Mouse (Mus musculus) liver, embryonic 11.5 days (tissue): Measurements from ENCODE around the gene Psg22. TPM values are rescaled to one million over a fixed set of nuclear protein-coding genes. Genes with fewer than 3 reads are reported as not detected.
"Not testable (repeated sequence)": the region's sequence is repeated elsewhere in the genome, so short reads cannot be mapped to it uniquely, and the experiment has no call there.

Experiments used
- ATAC-seq: fragments of 200-750 bp; cut with Nextera tagmentation; replicated peaks from 2 replicates; pipeline ENCODE4 v1.8.0; 2017; ENCODE audit warnings: moderate number of reproducible peaks, mild to moderate bottlenecking, moderate TSS enrichment, moderate library complexity; ENCODE audit not compliant: low FRiP score
- DNase-seq: peaks from one replicate; pipeline ENCODE4 v3.0.0-alpha.2; 2017; ENCODE audit warnings: low spot score
- H3K27ac ChIP-seq: fragments of 300-500 bp; sonication (generic); 2 replicates; pipeline ENCODE4 v1.5.1; 2014; ENCODE audit warnings: mild to moderate bottlenecking, low read depth, low read length, control low read depth
- H3K27me3 ChIP-seq: fragments of 300-500 bp; sonication (generic); replicated peaks from 2 replicates; pipeline ENCODE4 v1.6.1; 2014; ENCODE audit warnings: low read length, mixed read lengths; ENCODE audit not compliant: control insufficient read depth, insufficient read depth
- H3K36me3 ChIP-seq: fragments of 300-500 bp; sonication (generic); 2 replicates; pipeline ENCODE4 v1.6.1; 2014; ENCODE audit warnings: mild to moderate bottlenecking, low read length, moderate library complexity, mixed read lengths; ENCODE audit not compliant: control insufficient read depth, insufficient read depth
- H3K4me1 ChIP-seq: fragments of 300-500 bp; sonication (generic); replicated peaks from 2 replicates; pipeline ENCODE4 v1.6.1; 2014; ENCODE audit warnings: low read length, mixed read lengths; ENCODE audit not compliant: control insufficient read depth, insufficient read depth
- H3K4me2 ChIP-seq: fragments of 300-500 bp; sonication (generic); 2 replicates; pipeline ENCODE4 v1.6.1; 2014; ENCODE audit warnings: mild to moderate bottlenecking, control low read depth, moderate library complexity
- H3K4me3 ChIP-seq: fragments of 300-500 bp; sonication (generic); 2 replicates; pipeline ENCODE4 v1.5.1; 2014; ENCODE audit warnings: low read depth, low read length, control low read depth
- H3K9ac ChIP-seq: fragments of 300-500 bp; sonication (generic); 2 replicates; pipeline ENCODE4 v1.6.1; 2014; ENCODE audit warnings: low read depth, low read length, control low read depth
- H3K9me3 ChIP-seq: fragments of 300-500 bp; sonication (generic); 2 replicates; pipeline ENCODE4 v1.6.1; 2016; ENCODE audit warnings: low read length, inconsistent platforms, mixed read lengths; ENCODE audit not compliant: control insufficient read depth
- WGBS: fragments of 180-500 bp; shearing (Covaris S2); extraction: QIAGEN DNeasy Blood & Tissue Kit; methylation state at CpG from one replicate; pipeline ENCODE4 v1.1.7; 2014; 5-methylcytosine and 5-hydroxymethylcytosine counted together
- polyA plus RNA-seq: library from polyadenylated mRNA; unstranded; fragments of >200 nt; fragmentation: Nextera tagmentation; extraction: Ambion mirVana; gene quantifications from 2 replicates; pipeline ENCODE4 v1.2.1, GENCODE M21; 2014

Gene Psg22
- not detected in 2 replicates for polyA plus RNA-seq

DNA sequence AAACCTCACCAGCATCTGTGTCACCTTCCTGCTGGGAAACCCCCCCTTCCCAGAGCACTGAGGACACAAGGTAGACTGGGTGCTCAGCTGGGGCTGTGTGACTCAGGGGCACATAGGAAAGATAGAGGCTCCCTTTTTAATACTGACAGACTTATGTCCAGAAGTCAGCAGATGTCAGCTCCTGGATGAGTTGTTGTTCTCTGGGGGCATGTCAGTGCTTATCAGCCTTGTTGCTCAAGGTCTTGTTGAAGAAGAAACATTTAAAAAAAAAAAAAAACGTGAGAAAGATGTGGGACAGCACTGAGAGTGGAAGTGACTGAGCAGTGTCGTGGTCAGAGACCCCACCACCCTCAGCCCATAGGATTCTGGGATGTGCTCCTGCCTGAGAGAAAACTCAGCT is at the start of gene Psg22:
TSS of gene Psg22 (plus strand) at position 301 of the 400 bp plus-strand sequence.
- ATAC-seq (no peak), DNase-seq (no peak)
- no peak within 1 kb of the TSS for H3K9ac ChIP-seq
- H3K9me3 ChIP-seq = no peaks in the 10 kb centered on the region
- no peak within 1 kb of the TSS for H3K4me2 ChIP-seq
- no peaks in the 10 kb centered on the region for H3K4me1 ChIP-seq
- no peaks in the 10 kb centered on the region for H3K27me3 ChIP-seq
- 23% methylated on average over 2 of the region's 2 CpGs for WGBS
- H3K27ac ChIP-seq = no peak within 1 kb of the TSS
- H3K4me3 ChIP-seq = no peak within 1 kb of the TSS
- no peaks in the 10 kb centered on the region for H3K36me3 ChIP-seq

GRCm38 (mm10) chr7:18679772-18680171 is 38.1 kb upstream of the Psg22 start:
- 41% methylated on average over 2 of the region's 2 CpGs for WGBS
- no peak overlapping the region for H3K9ac ChIP-seq

GRCm38 (mm10) chr7:18685586-18685985 is 32.3 kb upstream of the Psg22 start:
- ATAC-seq = no peak
- H3K27me3 ChIP-seq = no peaks in the 10 kb centered on the region
- no peaks in the 10 kb centered on the region for H3K4me1 ChIP-seq
- no peak for DNase-seq
- no peaks in the 10 kb centered on the region for H3K36me3 ChIP-seq
- H3K9ac ChIP-seq = no peak overlapping the region
- no peak overlapping the region for H3K4me2 ChIP-seq
- H3K4me3 ChIP-seq = no peak overlapping the region
- H3K27ac ChIP-seq = no peak overlapping the region
- H3K9me3 ChIP-seq = no peaks in the 10 kb centered on the region

More at GRCm38 (mm10) chr7:18679772-18680171, 38.1 kb upstream of the Psg22 start:
- no peak overlapping the region for H3K27ac ChIP-seq
- H3K4me1 ChIP-seq = no peaks in the 10 kb centered on the region
- no peak overlapping the region for H3K4me2 ChIP-seq
- no peaks in the 10 kb centered on the region for H3K36me3 ChIP-seq
- no peak overlapping the region for H3K4me3 ChIP-seq
- no peaks in the 10 kb centered on the region for H3K27me3 ChIP-seq
- H3K9me3 ChIP-seq = no peaks in the 10 kb centered on the region
- ATAC-seq = no peak
- peak; percentile 33 for DNase-seq

DNA sequence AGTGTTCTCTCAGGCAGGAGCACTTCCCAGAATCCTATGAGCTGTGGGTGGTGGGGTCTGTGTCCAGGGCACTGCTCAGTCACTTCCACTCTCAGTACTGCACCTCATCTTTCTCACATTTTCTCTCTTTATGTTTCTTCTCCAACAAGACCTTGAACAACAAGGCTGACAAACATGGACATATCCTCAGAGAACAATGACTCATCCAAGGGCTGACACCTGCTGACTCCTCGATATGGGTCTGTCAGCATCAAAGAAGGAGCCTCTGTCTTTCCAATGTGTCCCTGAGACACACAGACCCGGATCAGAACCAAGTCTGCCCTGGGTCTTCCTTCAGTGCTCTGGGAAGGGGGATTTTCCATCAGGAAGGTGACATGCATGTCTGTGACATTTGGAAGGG is 31.8 kb upstream of the Psg22 start, which contains the start of gene Psg20:
TSS of gene Psg20 (minus strand) at position 101 of the 400 bp plus-strand sequence.
- Histone ChIP-seq H3K36me3 (no peaks in the 10 kb centered on the region), H3K4me3 (no peak within 1 kb of the TSS), H3K4me1 (no peaks in the 10 kb centered on the region), H3K9me3 (no peaks in the 10 kb centered on the region), H3K27ac (no peak within 1 kb of the TSS), H3K27me3 (no peaks in the 10 kb centered on the region), H3K9ac (no peak within 1 kb of the TSS), H3K4me2 (no peak within 1 kb of the TSS)
- no peak for DNase-seq
- ATAC-seq = no peak
- 52% methylated on average over 2 of the region's 2 CpGs for WGBS

DNA sequence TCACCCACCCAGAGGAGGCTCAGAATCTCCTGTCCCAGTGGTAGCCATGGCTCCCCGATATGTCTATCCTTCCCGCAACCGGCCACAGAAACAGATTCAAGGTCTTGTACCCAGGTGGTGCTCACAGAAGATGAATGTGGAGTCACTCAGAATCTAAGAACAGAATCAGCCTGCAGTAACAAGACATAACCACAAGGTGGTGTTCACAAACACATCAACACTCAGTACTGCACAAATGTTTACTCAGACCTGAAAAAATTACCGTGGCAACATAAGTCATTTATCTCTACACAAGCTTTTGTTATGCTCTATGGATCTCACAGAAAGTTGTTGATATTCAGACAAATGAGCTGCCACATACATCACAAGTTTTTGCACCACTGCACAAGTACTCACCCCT is 7.6 kb upstream of the Psg22 start:
- H3K27ac ChIP-seq, H3K27me3 ChIP-seq, H3K4me1 ChIP-seq, DNase-seq, H3K4me3 ChIP-seq, H3K4me2 ChIP-seq, H3K36me3 ChIP-seq, H3K9ac ChIP-seq, H3K9me3 ChIP-seq: not testable (repeated sequence)
- ATAC-seq = 0 out of 2 replicates have a peak, but pooled peaks have one; percentile 5
- WGBS = 72% methylated on average over 4 of the region's 4 CpGs

- Histone ChIP-seq H3K4me3 (no peak overlapping the region), H3K27ac (no peak overlapping the region), H3K4me1 (no peaks in the 10 kb centered on the region), H3K4me2 (no peak overlapping the region), H3K9me3 (no peaks in the 10 kb centered on the region), H3K27me3 (no peaks in the 10 kb centered on the region), H3K9ac (no peak overlapping the region), H3K36me3 (no peaks in the 10 kb centered on the region)
- ATAC-seq (no peak), DNase-seq (no peak)
- WGBS = 53% methylated on average over 1 of the region's 1 CpGs
These were observed 7.0 kb upstream of the Psg22 start for GRCm38 (mm10) chr7:18710846-18711245.

GRCm38 (mm10) chr7:18715546-18715945 is 2.3 kb upstream of the Psg22 start:
- ATAC-seq (no peak), DNase-seq (no peak)
- Histone ChIP-seq H3K27ac (no peak overlapping the region), H3K4me1 (no peaks in the 10 kb centered on the region), H3K9ac (no peak overlapping the region), H3K9me3 (no peaks in the 10 kb centered on the region), H3K4me2 (no peak overlapping the region), H3K4me3 (no peak overlapping the region), H3K27me3 (no peaks in the 10 kb centered on the region), H3K36me3 (no peaks in the 10 kb centered on the region)
- WGBS = 71% methylated on average over 4 of the region's 4 CpGs

GRCm38 (mm10) chr7:18724001-18724400 is 6.1 kb downstream of the Psg22 start:
- ATAC-seq = no peak

DNA sequence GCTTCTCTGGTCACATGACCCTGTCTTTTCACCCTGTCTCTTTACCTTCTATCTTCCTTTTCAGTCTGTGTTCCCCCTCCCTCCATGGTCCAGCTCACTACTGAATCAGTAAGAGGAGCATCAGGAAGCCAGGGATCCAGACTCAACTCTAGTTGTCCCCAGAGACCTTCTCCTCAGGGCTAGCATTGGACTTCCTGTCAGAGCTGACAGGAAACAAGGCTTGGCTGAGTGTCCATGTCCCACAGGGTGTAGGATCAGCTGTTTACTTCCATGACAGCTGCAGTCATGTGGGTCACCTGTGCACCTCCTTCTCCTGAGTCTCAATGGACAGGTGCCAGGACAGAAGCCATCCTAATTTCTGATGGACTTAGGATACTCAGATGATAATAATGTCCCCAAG is 8.0 kb downstream of the Psg22 start:
- DNase-seq, H3K9me3 ChIP-seq, H3K4me3 ChIP-seq, H3K4me2 ChIP-seq, ATAC-seq, H3K36me3 ChIP-seq, H3K9ac ChIP-seq, H3K27me3 ChIP-seq, H3K27ac ChIP-seq, H3K4me1 ChIP-seq: not testable (repeated sequence)

More at GRCm38 (mm10) chr7:18724001-18724400, 6.1 kb downstream of the Psg22 start:
- 75% methylated on average over 6 of the region's 6 CpGs for WGBS
- no peak overlapping the region for H3K9ac ChIP-seq
- H3K27ac ChIP-seq = no peak overlapping the region
- H3K4me1 ChIP-seq = no peaks in the 10 kb centered on the region
- H3K4me2 ChIP-seq = no peak overlapping the region
- no peak for DNase-seq
- H3K27me3 ChIP-seq = no peaks in the 10 kb centered on the region
- H3K36me3 ChIP-seq = no peaks in the 10 kb centered on the region
- no peaks in the 10 kb centered on the region for H3K9me3 ChIP-seq
- no peak overlapping the region for H3K4me3 ChIP-seq
